Mouse (Mus musculus) kidney, postnatal 4 days (tissue): ENCODE data around the gene Ptprd.
A peak's percentile ranks its signal among the peaks of the same experiment; 100 is the strongest.

Source experiments
- DNase-seq, 2 experiments: peaks; one replicate each; pipeline ENCODE4 v3.0.0; 2021; ENCODE audit warnings: mixed read lengths in 2 of 2

Ptprd gene

DNA sequence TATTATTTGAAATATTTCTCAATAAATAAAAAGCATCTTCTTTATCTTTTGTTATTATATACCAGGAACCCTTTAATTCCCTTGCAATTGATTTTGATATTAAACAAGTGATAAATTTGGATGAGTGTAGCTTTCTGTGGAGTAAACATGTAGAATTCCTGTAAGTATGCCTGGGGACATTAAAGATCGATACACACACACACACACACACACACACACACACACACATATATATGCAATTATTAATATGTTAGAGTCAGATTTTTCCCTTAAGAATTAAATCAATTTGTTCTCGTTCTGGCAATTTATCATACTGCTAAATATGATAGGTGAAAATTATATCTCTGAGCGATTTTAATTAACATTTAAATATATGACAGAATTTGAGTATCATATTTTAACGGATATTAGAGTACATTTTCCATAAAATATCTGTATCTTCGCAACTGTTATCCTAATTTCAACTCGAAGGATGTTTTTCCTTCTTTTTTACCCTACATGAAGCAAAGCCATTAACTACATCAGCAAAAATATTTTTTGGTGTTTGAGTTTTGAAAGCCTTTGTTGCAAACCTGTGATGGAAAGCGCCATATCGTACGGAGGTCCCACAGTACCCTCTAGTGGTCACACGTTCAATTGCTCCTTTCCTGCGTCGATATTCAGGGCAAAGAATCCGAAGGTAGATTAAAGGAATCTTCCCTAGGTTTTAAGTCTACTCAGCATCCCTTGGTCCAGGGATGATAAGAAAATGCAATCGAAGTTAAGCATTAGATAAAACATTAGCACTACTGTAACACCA is 653.2 kb downstream of the Ptprd start:
- peak; percentile 57 to 66 for DNase-seq

DNA sequence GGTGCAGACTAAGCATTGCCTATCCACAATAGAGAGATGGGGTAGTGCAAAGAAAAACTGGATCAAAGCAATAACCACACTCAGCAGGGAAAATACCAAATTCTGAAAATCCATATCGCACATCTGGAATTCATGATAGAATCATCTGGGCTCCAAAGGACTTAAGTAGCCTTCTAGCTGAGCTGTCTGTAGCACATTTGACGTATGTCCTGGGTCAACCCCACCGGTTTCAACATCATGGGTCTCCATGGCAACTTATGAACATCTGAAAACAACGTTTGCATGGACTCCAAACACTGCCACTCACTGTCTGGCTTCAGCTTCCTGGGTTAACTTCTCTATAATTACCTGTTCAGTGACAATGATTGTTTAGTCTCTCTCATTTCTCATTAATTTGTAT is 655.9 kb downstream of the Ptprd start:
- DNase-seq: no peak

DNA sequence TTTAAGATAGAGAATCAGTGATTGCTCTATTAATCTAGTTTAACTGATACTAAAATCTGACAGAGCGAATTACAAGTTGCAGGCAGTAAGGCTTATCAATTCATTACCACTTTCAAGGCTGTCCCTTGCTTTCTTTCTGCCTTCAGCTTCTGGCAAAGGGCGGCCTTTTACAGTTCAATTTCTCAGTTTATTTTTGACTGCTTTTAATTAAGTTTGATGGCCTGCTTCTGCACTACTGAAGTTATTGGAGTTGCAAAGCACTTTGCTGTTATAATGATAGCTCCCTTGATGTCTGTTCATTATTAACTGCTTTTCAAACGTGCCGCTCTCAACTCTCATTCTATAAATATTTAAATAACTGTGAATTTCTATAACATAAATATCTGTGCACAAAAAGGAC is 673.9 kb downstream of the Ptprd start:
- DNase-seq: no peak

DNA sequence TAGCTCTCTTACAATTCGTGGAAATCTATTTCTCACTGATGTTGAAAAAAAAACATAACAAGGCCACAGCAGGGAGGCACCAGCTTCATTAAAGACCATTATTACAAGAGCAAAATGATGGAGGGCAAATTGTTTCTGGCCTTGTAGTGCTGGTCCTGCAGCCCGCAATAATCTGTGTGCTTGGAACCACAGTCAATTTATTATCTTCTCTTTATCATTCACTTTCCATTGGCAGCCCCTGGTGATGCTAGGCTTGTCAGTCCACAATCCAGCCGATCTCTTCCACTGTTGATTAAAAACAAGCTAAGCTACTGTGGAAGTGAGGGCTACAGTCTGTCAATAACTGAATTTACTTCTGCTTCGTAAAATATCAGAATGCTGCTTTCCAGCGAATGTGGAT is 674.4 kb downstream of the Ptprd start:
- no peak for DNase-seq

- no peak for DNase-seq
Measured at GRCm38 (mm10) chr4:77535601-77536000, 676.2 kb downstream of the Ptprd start.

DNA sequence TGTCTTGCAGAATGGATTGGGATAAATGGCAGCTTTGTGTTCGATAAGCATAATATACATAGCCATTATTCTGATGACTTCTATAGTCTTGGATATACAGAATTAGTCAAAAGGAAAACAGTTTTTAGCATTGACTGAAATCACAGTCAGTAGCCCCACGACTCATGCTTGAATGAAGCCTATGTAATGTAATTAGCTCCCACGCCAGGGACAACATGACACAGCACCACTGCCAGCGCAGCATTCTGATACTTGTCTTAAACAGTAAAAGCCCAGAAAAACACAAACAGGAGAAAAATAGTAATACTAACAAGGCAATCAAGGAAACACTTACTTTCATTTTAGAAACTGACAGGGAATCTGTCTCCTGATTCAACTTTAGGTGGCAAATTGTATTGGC is 677.2 kb downstream of the Ptprd start:
- no peak for DNase-seq

- DNase-seq: peak in 1 of 2 experiments; percentile 19
Measured at GRCm38 (mm10) chr4:77519166-77519565, 692.6 kb downstream of the Ptprd start.

DNA sequence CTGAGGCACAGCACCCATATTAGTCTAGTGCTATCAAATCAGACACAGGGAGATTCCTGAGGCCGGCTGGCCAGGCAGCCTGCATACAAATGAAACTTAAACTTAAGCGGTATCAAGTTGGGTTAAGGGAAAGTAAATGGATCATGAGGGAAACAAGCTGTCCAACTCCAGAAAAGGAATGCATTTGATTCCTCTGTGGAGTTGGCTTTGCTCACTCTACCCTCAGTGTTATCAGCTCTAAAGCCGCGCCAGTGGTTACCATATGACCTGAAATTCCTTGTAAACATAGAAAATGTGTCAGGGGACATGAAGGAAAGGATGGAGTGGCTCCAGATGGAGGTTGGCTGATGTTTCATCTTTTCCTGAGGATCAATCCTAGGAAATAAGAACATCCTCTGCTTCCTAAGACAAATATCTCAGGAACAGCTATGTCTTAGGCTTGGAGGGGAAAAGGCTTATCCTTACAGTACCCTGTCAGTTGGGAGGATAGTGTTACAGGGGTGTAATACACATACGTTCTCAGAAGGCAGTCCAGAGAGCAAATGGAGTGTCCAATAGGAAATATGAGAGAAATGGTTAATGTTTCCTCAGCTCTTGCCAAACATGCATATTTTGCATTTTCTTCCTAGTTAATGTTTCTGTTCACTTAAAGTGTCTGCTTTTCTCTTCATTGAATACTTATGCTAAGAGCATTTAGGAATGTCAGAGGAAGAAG is 697.7 kb downstream of the Ptprd start:
- peak in 1 of 2 experiments; percentile 2 for DNase-seq

DNA sequence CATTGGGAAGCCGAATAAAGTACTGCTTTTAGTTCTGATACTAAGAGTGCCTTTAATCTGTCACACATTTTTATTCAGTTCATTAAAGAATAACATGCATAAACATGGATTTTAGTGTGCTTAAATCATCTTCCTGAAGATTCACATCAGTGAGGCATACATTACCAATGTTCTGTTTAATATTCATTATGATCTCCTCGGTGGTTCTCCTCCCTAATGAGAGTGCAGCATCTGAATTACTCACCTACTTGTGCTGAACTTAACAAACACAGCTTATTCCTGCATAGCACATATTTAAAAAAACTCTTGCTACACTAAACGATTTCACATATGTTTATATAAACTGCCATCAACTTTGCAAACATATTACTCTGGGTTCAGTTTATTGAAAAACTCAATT is 698.7 kb downstream of the Ptprd start:
- no peak for DNase-seq

DNA sequence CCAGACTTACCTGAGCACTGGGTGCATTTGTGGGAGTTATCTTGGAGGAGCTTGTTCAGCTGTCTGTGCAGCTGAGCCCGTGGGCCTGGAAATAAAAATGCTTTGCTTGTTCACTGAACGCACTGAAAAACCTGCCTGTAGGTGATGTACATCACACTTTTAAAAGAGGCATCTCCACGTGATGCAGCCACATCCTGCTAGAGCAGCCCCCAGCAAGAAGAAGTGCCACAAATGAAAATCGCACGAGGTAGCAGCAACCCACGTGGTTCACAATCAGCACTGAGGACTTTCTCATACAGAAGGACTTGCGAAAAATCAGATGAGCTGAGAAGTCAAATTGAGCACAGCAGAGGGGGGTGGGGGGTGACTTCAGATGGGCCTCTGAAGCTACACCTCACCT is 757.7 kb downstream of the Ptprd start:
- DNase-seq: no peak

DNA sequence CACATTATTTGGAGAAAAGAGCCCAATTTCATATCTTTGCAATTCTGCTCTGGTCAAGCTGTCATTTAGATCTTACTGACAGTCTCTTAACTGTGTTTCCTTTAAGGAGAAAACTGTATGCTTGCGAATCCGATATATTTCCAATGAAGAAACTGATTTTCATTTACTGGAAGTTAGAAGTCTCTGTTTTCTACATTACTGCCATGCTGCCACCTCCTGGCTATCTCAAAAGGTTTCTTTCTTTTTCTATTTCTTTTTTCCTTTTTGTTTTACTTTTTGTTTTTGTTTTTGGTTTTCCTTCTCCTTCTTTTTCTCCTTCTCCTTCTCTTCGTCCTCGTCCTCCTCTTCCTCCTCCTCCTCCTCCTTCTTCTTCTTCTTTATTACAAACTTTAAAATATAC is 812.6 kb downstream of the Ptprd start:
- peak; percentile 1 to 2 for DNase-seq

GRCm38 (mm10) chr4:77361728-77362127 is 850.0 kb downstream of the Ptprd start:
- DNase-seq: no peak

DNA sequence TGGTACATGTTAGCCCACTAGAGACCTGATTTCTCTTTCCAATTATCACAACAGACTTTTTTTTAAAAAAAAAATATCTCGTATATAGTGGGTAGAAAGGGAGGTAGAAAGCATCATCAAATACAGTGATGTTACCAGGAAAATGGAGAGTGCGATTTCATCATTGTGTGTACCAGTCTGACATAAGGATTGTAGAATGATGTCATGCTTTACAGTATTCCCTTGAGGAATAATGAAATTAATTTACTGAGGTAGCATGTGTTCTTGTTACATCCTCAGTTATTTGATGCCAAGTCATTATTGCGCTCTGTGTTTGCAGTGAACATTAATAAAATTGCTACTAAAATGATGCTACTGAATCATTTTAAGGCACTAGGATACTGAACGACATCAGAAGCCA is 884.6 kb downstream of the Ptprd start:
- DNase-seq: no peak

- no peak for DNase-seq
Measured at GRCm38 (mm10) chr4:77317060-77317680, 894.6 kb downstream of the Ptprd start.

DNA sequence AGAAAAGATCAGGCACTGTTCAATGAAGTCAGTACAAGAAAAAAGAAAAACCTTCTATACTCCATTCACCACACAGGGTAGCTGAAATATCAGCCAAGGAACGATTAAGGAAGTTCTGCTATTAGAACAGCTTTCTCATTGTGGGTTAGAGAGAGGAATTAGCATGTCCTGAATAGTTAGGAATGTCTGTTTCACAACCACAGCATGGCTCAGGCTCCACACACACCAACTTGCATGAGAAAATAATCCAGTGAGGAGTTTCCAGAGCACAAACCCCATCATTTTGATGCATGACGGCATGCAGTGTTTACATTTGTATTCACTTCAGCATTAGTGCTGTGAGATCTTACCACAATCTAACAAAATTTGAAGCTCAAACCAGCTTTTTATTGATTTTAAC is 895.1 kb downstream of the Ptprd start:
- no peak for DNase-seq

GRCm38 (mm10) chr4:77310127-77310788 is 901.5 kb downstream of the Ptprd start:
- DNase-seq: peak; percentile 20 to 41

- DNase-seq: no peak
Measured at GRCm38 (mm10) chr4:77283423-77283822, 928.3 kb downstream of the Ptprd start.

- no peak for DNase-seq
Measured at GRCm38 (mm10) chr4:77277913-77278312, 933.8 kb downstream of the Ptprd start.

DNA sequence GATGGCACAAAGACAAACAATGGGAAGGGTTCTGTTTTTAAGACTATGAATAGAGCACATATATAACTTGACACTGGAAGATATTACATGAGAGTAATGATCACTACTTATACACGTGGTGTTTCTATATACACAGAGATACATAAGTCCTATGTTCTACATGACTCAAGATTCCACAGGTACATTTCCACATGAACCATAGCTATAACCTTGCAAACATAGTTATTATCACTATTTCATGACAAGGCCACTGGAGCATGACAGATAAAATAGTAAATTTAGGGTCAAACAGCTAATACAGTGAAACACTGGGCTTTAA is 951.8 kb downstream of the Ptprd start:
- DNase-seq: no peak

DNA sequence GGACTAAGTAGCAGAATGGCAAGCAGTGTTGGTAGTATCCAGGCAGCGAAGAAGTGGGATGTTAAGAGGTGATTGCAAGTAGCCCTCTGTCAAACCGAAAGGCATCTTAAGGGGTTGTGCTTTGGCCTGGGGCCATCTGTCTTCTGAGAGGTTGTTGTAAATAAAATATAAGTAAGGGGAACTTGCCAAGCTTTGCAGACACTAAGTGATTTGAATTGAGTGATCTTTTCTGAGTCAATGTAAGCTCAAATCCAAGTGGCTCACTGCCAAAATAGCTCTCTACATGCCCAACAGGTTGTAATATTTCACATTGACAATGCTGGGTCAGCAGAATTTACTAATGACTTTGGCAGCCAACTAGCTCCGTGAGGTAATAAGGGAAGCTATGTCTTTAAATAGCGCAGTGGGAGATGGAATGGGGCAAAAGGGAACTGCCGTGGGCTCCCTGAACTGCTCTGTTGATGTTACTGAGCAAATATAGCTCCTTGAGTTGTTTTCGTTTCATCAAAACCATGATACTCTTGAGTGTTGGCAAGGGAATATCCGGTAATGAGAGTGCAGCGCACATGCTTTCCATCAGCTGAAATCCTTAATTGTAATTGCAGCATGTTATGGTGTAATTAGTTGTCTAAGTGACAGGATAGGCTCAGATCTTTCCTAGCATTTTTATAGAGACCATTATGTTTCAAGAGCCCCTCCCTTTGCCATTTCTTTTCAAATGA is 952.4 kb downstream of the Ptprd start:
- DNase-seq: peak; percentile 2 to 10

- no peak for DNase-seq
Measured at GRCm38 (mm10) chr4:77251188-77251587, 960.6 kb downstream of the Ptprd start.

- DNase-seq: no peak
Measured at GRCm38 (mm10) chr4:77249801-77250200, 962.0 kb downstream of the Ptprd start.

GRCm38 (mm10) chr4:77248918-77249317 is 962.8 kb downstream of the Ptprd start:
- no peak for DNase-seq
